Mouse (Mus musculus): ENCODE measurements around the gene Etl4.

Gene Etl4

GRCm38 (mm10) chr2:20568456-20568855 lies 658.9 kb downstream of the Etl4 start:
- DNase-seq (ENCODE audit: low read depth) = peak; percentile 67

- no peak for DNase-seq (ENCODE audit: low read depth)
Observed at GRCm38 (mm10) chr2:20571940-20572339, 662.4 kb downstream of the Etl4 start.

- DNase-seq (ENCODE audit: low read depth) = peak; percentile 44
Observed at GRCm38 (mm10) chr2:20580331-20580730, 670.8 kb downstream of the Etl4 start.

- no peak for DNase-seq (ENCODE audit: low read depth)
Observed at GRCm38 (mm10) chr2:20583032-20583431, 673.5 kb downstream of the Etl4 start.

GRCm38 (mm10) chr2:20583562-20584153 lies 674.1 kb downstream of the Etl4 start:
- DNase-seq (ENCODE audit: low read depth) = no peak

DNA sequence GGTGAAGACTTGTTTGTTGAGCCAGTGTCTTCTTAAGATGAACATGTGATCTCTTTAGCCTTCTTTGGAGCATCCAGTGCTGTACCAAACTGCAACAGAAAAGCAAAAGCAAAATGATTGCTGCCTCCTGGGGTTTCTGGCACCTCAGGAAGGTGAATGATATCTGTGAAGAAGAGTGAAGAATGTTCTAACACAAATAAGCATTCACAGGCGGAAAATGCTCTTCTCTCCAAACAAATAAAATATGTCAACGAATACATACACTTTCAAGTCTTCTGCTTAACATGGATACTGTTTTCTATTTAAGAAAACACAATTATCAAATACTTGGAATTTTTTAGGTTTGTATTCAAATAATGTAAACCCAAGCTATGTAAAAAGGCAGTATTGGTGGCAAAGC lies 678.3 kb downstream of the Etl4 start:
- DNase-seq (ENCODE audit: low read depth) = no peak

DNA sequence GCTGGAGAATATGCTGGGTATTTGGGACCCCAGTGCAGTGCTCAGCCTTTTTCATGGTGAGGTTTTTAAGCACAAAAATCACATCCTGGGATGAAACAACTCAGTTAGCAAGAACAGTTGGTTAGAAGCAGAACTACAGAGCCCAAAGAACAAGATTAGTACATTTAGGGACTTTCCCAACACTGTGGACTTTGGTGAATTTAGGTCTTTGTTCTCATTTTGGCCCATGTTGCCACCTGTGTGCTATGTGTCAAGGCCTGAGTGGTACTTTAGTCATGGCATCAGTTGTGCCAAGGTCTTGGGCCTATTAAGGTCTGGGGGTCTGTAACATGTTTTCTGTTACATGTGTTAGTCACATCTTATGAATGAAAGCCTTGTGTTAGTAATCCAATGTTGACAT lies 679.1 kb downstream of the Etl4 start:
- DNase-seq (ENCODE audit: low read depth) = no peak

DNA sequence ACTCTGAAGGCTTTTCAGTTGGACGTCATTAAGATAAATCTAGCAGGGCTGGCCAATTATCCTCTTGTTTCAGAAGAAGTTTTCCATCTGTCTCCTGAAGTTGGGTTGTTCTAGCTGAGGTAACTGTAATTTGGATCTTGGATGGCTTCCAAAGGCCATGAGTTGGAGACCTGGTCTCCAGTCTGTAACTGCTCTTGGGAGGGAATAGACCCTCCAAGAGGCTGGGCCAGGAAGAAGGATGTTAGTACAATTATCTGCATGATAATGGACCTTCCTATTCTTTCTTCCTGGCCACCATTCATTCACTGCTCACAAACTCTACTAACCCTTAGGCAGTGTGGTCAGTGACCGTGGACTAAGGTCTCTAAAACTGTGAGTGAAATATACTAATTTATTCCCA lies 684.5 kb downstream of the Etl4 start:
- DNase-seq (ENCODE audit: low read depth) = no peak

- DNase-seq (ENCODE audit: low read depth) = no peak
Observed at GRCm38 (mm10) chr2:20595000-20595399, 685.4 kb downstream of the Etl4 start.

GRCm38 (mm10) chr2:20596558-20596957 lies 687.0 kb downstream of the Etl4 start:
- DNase-seq (ENCODE audit: low read depth) = no peak

DNA sequence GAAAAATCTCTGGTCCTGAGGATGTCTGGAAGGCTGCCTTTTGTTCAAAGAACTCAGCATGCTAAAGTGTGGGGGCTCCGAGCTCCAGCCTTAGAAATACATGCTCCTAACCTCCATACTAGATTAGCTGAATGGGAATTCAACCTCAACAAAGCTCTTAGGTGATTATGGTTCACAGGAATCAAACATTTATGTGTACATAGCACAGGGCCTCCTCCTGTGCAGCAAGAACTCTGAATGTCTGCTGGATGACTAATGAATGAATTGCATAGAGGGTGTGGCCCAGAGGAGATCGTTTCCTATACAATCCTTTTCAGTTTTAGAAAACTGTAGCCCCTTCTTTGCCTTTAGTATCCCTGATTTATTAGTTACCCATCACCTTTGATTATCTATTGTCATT lies 687.6 kb downstream of the Etl4 start:
- peak; percentile 43 for DNase-seq (ENCODE audit: low read depth)

DNA sequence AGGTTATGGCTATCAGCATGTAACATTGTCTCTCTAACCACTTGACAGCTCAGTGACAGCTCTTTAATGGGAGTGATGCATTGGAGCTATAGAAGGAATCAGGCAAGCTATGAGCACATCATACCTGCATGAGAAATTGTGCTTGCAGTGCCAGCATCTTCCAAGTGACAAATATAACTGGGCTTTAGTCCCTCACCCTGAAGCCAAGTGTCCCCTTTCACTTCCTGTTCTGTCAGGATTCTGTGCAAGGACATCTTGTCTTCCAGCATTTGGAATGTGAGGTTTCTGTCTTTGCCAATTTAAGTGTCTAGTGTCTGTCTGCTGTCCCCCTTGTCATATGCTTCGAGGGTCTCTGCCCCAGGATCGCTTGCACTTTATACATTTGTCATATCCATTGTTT lies 693.1 kb downstream of the Etl4 start:
- DNase-seq (ENCODE audit: low read depth) = no peak

DNA sequence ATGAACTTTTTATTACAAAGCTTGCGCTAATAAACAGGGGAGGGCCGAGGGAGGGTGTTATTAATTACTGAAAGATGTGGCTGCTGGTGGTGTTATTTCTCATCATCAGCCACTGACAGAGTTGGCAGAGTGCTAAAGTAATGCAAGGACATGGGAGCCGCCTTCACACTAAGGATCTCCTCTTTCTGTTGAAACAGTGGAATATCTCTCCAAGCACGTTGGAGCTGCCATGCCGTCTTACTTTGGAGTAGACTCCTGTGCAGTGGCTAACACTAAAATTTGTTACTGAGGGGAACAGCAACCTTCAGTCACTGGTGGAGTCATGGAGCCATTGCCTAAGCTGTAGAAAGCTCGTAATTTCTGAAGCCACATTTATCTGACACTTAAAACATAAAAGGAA lies 694.0 kb downstream of the Etl4 start:
- DNase-seq (ENCODE audit: low read depth) = no peak

- DNase-seq (ENCODE audit: low read depth) = peak; percentile 27
Observed at GRCm38 (mm10) chr2:20603991-20604390, 694.4 kb downstream of the Etl4 start.

GRCm38 (mm10) chr2:20609203-20609602 lies 699.6 kb downstream of the Etl4 start:
- no peak for DNase-seq (ENCODE audit: low read depth)

DNA sequence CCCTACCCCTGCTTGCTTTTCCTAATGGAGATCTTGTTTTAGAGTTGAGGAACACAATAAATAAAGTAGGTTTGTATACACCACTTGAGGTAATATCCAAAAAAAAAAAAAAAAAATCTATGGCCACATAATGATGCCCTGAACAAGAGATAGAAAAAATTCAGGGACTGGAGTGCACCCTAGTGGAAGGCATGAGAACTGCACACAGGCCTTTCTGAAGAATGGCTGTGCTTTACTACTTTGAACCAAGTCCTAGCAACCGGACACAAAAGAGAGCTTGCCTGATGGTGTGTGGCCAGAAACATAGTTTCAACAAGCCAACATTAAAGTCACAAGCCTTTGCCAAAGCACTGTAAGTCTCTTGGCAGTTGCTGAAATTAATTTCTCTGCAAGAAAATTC lies 706.4 kb downstream of the Etl4 start:
- peak; percentile 70 for DNase-seq (ENCODE audit: low read depth)

- no peak for DNase-seq (ENCODE audit: low read depth)
Observed at GRCm38 (mm10) chr2:20618396-20618795, 708.8 kb downstream of the Etl4 start.

DNA sequence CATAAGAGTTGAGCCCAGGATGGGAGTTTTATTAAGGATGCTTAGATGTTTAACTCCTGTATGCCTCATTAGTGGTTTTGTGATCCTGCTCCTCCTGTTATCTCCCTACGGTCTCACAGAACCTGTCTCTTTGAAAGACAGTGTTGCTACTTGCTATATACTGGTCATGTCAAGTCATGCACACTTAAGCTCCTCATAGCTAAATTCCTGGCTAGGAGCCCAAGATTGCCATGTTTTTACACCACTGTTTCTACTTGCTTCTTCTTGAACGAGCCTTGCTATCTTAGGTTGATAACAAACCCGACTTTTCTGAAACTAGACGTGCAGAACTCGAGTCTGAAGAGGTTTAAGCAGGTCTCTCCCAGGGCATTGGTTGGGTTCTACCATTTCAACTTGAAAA lies 710.3 kb downstream of the Etl4 start:
- DNase-seq (ENCODE audit: low read depth) = no peak

GRCm38 (mm10) chr2:20629156-20629712 lies 719.7 kb downstream of the Etl4 start:
- no peak for DNase-seq (ENCODE audit: low read depth)

GRCm38 (mm10) chr2:20638604-20639003 lies 729.0 kb downstream of the Etl4 start:
- DNase-seq (ENCODE audit: low read depth) = no peak

DNA sequence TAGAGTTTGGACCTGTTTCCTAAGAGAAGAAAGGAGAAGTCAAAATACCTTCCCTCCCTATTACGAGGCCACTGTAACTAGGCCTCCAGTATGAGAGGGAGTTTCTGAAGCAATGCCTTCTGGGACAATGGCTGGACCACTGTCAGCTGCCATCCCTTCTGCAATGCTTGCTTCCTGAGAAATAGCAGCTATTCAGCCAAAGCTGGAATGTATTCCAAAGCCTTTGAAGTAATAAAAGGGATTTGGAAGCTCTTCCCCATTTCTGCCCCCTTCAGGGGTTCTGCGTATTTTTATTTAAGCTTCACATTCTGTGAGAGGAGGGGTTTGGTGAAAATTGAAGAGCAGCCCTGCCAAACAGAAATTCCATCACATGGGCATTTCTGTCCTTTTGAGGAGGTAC lies 730.1 kb downstream of the Etl4 start:
- no peak for DNase-seq (ENCODE audit: low read depth)

- DNase-seq (ENCODE audit: low read depth) = no peak
Observed at GRCm38 (mm10) chr2:20642818-20643217, 733.2 kb downstream of the Etl4 start.

- no peak for DNase-seq (ENCODE audit: low read depth)
Observed at GRCm38 (mm10) chr2:20649817-20650216, 740.2 kb downstream of the Etl4 start.

GRCm38 (mm10) chr2:20653116-20653515 lies 743.5 kb downstream of the Etl4 start:
- no peak for DNase-seq (ENCODE audit: low read depth)

Measured in NIH3T3 (cell line).